Mouse (Mus musculus) heart, postnatal 4 days (tissue): ENCODE measurements at regions not wholly inside any gene's neighbourhood (a gene's known extent, or its start where the extent isn't known, plus 50 kb on each side); places are given as distances from the start of the nearest gene placed in this dataset.

ENCODE experiments used
- DNase-seq: peaks from one replicate; pipeline ENCODE4 v3.0.0; 2021

GRCm38 (mm10) chr8:26848955-26849684 lies 128.0 kb upstream of the Zfp703 start:
- peak; percentile 43 for DNase-seq

- DNase-seq: no peak
Measured at GRCm38 (mm10) chr8:26851871-26852800, 125.0 kb upstream of the Zfp703 start.

DNA sequence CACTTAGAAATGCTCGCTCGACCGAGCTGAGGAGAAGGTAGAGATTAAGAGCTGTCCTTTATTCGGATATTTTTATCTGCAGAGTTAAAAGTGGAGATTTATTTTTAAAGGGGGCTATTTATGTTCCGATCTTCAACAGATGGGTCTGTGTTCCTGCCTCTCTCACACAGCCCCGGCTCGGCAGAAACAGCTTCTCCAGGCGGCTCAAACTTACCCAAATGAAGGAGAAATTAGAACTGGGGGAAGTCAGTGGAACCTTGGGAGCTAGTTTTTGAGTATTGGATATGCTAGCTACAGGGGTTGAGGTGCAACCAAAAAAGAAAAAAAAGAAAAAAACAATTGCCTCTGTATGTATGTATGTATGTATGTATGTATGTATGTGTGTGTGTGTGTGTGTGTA lies 124.2 kb upstream of the Zfp703 start:
- no peak for DNase-seq

DNA sequence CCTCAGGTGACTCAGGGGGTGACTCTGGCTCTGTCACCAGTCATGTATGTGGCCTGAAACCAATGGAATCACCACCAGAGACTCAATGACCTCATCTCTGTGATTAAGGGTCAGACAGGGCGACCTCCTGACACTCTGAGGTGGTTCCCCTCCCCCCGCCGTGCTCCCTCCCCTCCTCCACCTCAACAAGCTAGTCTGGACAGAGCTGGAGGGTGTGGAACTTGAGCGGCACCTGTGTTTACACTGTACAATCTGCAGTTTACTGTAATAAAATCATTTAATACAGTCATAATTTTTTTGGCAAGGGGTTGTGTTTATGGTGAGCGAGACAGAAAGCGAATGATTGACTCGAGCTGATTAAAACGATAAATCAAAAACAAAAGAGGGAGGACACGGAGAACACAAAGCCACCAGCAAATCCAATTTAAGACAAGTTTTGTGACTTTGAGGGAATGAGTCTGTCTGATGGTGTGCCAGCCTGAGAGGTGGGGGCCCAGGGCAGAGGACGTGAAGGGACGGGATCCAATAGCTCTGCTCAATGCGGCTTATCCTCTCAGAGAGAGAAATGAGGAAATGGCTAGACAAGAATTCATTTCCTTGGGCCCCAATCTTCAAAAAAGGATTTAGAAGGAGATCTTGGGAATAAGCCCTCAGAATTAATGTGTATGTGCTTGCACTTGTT lies 122.4 kb upstream of the Zfp703 start:
- no peak for DNase-seq

GRCm38 (mm10) chr8:26855256-26855655 lies 121.9 kb upstream of the Zfp703 start:
- DNase-seq: no peak

GRCm38 (mm10) chr8:26864571-26864970 lies 112.6 kb upstream of the Zfp703 start:
- no peak for DNase-seq

DNA sequence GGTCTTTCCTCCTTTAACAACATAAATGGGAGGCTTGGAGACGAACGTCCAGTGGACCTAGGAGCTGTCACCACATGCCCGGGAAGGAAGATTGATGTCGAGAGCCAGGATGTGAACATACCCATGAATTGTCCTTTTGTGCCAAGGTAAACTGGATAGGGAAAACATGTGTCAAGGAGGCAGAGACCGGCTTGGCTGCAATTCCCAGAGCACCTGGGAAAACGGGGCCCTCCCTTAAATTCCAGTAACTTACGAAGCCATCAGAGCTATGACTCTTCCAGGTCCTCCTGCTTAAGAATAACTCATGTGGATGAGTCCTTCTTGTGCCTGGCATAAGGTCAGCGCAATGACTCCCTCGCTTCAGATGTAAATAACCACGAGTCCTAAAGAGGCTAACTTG lies 112.2 kb upstream of the Zfp703 start:
- no peak for DNase-seq

- DNase-seq: no peak
Measured at GRCm38 (mm10) chr8:26868101-26868848, 108.8 kb upstream of the Zfp703 start.

DNA sequence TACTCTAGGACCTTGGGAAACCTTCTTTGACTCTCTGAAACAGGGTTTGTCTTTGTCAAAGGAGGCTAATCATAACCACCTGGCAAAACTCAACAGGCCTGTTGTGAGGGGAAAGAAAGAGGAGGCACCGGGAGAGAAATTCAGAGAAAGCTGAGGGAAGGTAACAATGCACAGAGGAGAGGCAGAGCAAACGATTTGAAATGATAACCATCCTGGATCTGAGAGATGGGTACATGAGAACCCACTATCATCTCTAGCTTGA lies 108.3 kb upstream of the Zfp703 start:
- no peak for DNase-seq

DNA sequence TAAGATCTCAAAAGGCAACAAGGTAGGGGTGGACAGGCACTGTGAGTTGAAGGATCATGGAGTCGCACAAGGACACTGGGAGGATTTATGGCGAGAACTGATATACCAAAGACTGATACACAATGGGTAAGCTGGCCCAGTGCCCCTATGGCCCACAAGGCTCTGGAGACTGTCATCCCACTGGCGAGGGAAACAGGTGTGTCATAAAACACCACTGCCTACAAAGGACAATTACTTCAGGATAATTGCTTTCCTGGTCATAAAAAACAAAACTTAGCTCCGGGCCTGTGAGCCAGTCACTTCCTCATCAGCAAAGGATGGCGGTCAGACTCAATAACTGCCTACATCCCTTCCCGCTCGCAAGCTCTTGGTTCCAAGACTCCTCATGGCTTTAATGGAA lies 105.3 kb upstream of the Zfp703 start:
- no peak for DNase-seq

GRCm38 (mm10) chr8:26872382-26872781 lies 104.7 kb upstream of the Zfp703 start:
- no peak for DNase-seq

- DNase-seq: no peak
Measured at GRCm38 (mm10) chr8:26872815-26873214, 104.3 kb upstream of the Zfp703 start.

GRCm38 (mm10) chr8:26880177-26880576 lies 96.9 kb upstream of the Zfp703 start:
- no peak for DNase-seq

DNA sequence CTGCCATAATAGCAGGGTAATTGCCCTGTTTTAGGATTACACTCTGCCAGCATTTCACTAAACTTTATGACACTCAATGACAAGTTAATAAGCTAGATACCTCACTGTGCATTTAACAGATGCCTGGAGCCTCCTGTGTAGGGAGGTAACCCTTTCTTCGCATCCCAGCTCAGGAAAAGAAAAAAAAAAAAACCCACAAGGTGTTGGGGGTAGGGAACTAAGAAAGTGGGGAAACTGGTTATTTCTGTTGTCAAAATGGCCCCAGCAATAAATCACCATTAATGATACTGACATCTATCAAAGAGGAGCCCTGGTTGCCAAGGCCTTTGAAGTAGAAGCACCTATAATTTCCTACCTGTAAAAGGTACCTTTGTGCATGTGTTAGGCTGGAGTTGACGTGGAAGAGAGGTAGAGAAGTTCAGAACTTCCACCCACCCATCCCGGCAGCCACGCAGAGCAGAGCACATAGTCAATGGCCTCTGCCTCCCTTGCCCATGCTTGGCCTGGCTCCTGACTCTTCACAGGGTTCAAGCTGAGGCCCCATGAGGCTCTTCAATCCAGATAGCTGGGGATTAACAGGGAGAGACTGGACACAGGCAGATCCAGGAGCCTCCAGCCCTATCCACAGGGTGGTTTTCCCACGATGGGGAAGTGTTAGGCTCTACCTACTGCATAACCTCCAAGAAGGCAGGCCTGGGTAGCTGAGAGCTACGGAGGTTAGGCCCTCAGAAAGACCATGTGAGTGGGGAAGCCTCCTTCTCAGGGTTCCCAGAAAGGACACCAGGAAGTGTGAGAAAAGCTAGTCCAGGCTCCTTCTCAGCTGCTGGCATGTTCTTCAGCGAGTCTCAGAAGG lies 95.6 kb upstream of the Zfp703 start:
- no peak for DNase-seq

- no peak for DNase-seq
Measured at GRCm38 (mm10) chr8:26882616-26883015, 94.5 kb upstream of the Zfp703 start.

GRCm38 (mm10) chr8:26883285-26883684 lies 93.8 kb upstream of the Zfp703 start:
- DNase-seq: no peak

DNA sequence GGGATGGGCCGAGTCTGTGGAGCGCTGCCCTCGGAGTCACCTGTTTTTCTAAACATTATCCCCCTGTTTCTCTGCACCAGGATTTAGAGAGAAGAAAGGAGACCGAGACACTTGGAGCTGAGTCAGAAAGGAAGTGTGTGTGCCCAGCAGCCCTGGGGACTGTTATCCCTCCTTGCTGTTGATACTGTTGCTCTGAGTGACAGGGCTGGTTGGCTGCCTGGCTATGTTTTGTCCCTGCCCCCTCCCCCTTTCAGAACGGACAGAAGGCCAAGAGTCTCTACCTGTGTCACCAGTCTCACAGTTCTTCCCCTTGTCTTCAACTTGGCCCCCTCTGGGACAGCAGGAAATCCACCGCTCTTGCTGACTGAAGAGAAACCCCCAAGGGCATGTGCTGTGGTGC lies 93.4 kb upstream of the Zfp703 start:
- peak; percentile 32 for DNase-seq

GRCm38 (mm10) chr8:26884350-26884749 lies 92.8 kb upstream of the Zfp703 start:
- DNase-seq: no peak

DNA sequence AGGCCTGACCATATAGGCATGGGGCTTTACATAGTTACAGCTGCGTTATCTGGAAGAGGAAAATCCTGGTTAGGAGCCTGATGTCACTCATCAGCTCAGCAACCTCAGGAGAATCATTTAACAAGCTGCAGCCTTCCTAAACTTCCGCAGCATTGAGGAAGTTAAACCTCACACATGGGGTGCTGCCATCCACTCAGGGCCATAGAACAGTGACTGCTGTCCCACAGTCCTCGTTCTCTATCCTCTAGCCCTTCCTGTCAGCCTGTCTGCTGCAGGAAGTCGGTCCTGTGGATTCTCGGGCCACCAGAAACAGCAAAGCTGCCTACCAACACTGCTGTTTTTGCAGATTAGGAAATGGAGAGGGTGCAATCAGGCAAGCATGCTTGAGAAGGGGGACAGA lies 91.8 kb upstream of the Zfp703 start:
- no peak for DNase-seq

DNA sequence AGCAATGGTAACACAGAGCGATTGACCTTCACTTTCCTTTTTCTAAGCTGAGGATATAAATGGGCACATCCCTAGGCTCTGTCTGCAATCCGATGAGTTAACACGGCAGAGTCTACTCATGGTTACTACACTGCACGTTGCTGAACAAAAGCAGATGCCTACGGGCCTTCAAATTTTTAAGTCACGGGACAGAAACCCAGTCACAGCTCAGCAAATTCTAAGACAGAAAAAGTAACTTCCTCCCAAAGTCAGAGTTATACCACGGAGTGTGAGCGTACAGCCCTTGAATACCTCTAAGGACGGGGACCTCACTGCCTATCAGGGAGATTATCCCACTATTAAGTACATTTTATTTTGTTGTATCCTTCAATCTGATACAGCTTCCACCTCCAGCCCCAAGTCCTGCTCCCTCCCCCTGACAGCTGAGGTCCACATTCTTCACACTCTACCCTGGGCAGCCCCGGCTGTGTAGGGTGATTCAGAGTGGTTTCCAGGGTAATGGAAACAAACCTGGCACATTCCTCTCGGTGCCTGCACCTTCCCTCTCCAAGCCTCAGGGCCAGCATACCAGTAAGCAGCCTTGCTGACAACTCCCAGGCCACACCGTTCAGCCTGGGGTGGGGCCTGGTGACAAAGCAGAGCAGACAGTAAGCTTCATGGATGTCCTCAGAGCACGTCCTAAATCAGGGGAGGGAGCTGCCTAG lies 90.2 kb upstream of the Zfp703 start:
- peak; percentile 52 for DNase-seq

DNA sequence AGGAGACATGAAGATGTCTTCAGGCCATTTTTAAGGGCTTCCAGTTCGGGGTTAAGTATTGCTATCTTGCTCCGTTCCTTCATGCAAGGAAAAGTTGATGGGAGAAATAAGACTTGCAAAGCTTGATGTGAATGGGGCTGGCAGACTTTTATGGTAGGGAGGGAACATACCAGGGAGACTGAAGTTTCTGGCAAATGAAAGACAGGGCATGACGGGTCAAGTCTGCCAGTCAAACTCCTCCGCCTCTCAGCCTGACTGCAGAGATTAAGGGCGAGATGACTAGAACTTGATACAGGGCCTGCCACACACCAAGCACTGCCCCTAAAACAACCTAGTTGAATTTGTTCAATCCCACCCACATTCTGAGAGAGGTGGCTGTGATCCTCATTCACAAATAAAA lies 89.6 kb upstream of the Zfp703 start:
- no peak for DNase-seq
